Mouse (Mus musculus): Measurements from ENCODE around the gene Spred2.
"Not testable (repeated sequence)": the region's sequence is repeated elsewhere in the genome, so short reads cannot be mapped to it uniquely, and the experiment has no call there.

- not testable (repeated sequence) for TF ChIP-seq POLR2A, CTCF (IDR thresholded peaks at IDR 0.05; ENCODE audit: insufficient read depth, low read depth, low read length)
Observed at GRCm38 (mm10) chr11:20064086-20064485, 139.9 kb downstream of the Spred2 start.
